Mouse (Mus musculus) midbrain, embryonic 14.5 days (tissue): Measurements from ENCODE around the gene Hes6. TPM values are rescaled to one million over a fixed set of nuclear protein-coding genes. Genes with fewer than 3 reads are reported as not detected.
A peak's percentile ranks its signal among the peaks of the same experiment; 100 is the strongest.

Experiments used
- ATAC-seq: fragments of 200-750 bp; cut with Nextera tagmentation; 2 replicates; pipeline ENCODE4 v1.8.0; 2017; ENCODE audit warnings: moderate number of reproducible peaks, moderate library complexity; ENCODE audit not compliant: low FRiP score, low TSS enrichment
- DNase-seq: peaks from one replicate; pipeline ENCODE4 v3.0.0-alpha.2; 2015
- H3K27ac ChIP-seq: fragments of 300-500 bp; sonication (generic); replicated peaks from 2 replicates; pipeline ENCODE4 v1.5.1; 2014; ENCODE audit warnings: mild to moderate bottlenecking, low read depth, low read length, moderate library complexity
- H3K27me3 ChIP-seq: fragments of 300-500 bp; sonication (generic); 2 replicates; pipeline ENCODE4 v1.6.1; 2014; ENCODE audit warnings: low read length, control low read depth, mixed read lengths; ENCODE audit not compliant: control insufficient read depth, insufficient read depth
- H3K36me3 ChIP-seq: fragments of 300-500 bp; sonication (generic); 2 replicates; pipeline ENCODE4 v1.6.1; 2014; ENCODE audit warnings: low read length, control low read depth; ENCODE audit not compliant: control insufficient read depth, insufficient read depth
- H3K4me1 ChIP-seq: fragments of 300-500 bp; sonication (generic); 2 replicates; pipeline ENCODE4 v1.6.1; 2014; ENCODE audit warnings: mild to moderate bottlenecking, antibody characterized with exemption, low read length, control low read depth; ENCODE audit not compliant: control insufficient read depth, insufficient read depth
- H3K4me2 ChIP-seq: fragments of 300-500 bp; sonication (generic); 2 replicates; pipeline ENCODE4 v1.6.1; 2014; ENCODE audit warnings: mild to moderate bottlenecking, low read length, moderate library complexity
- H3K4me3 ChIP-seq: fragments of 300-500 bp; sonication (generic); replicated peaks from 2 replicates; pipeline ENCODE4 v1.5.1; 2014; ENCODE audit warnings: low read depth, low read length
- H3K9ac ChIP-seq: fragments of 300-500 bp; sonication (generic); replicated peaks from 2 replicates; pipeline ENCODE4 v1.6.1; 2014; ENCODE audit warnings: mild to moderate bottlenecking, low read length, moderate library complexity
- H3K9me3 ChIP-seq: fragments of 300-500 bp; sonication (generic); 2 replicates; pipeline ENCODE4 v1.6.1; 2016; ENCODE audit warnings: low read length, control low read depth, mixed read lengths; ENCODE audit not compliant: control insufficient read depth
- WGBS: fragments of 180-500 bp; shearing (Covaris S2); extraction: QIAGEN DNeasy Blood & Tissue Kit; methylation state at CpG from one replicate; pipeline ENCODE4 v1.1.7; 2014; 5-methylcytosine and 5-hydroxymethylcytosine counted together
- polyA plus RNA-seq: library from polyadenylated mRNA; unstranded; fragments of >200 nt; fragmentation: Nextera tagmentation; extraction: Ambion mirVana; gene quantifications from 2 replicates; pipeline ENCODE4 v1.2.1, GENCODE M21; 2014

Hes6 gene
- polyA plus RNA-seq, 1 experiment from 2014 or later, result 214 TPM

GRCm38 (mm10) chr1:91435606-91436130 lies 21.8 kb upstream of the Hes6 start:
- Histone ChIP-seq H3K36me3 (peaks cover 39% of the 10 kb centered on the region), H3K27ac (no peak overlapping the region), H3K4me3 (no peak overlapping the region), H3K4me2 (no peak overlapping the region), H3K27me3 (no peaks in the 10 kb centered on the region), H3K4me1 (peaks cover 3% of the 10 kb centered on the region; the same call in 1 of the 2 replicates), H3K9ac (no peak overlapping the region), H3K9me3 (no peaks in the 10 kb centered on the region)
- WGBS, result 88% methylated on average over 13 of the region's 13 CpGs
- DNase-seq (no peak), ATAC-seq (no peak)

- DNase-seq, result no peak
- peaks cover 3% of the 10 kb centered on the region; the same call in 1 of the 2 replicates for H3K4me1 ChIP-seq
- H3K27ac ChIP-seq, result no peak overlapping the region
- peaks cover 36% of the 10 kb centered on the region; the same call in 1 of the 2 replicates for H3K36me3 ChIP-seq
- H3K4me2 ChIP-seq, result no peak overlapping the region
- H3K4me3 ChIP-seq, result no peak overlapping the region
- no peaks in the 10 kb centered on the region for H3K9me3 ChIP-seq
- ATAC-seq, result no peak
- no peaks in the 10 kb centered on the region for H3K27me3 ChIP-seq
- WGBS, result 90% methylated on average over 8 of the region's 8 CpGs
- H3K9ac ChIP-seq, result no peak overlapping the region
These were observed 21.1 kb upstream of the Hes6 start for GRCm38 (mm10) chr1:91434905-91435304.

GRCm38 (mm10) chr1:91430761-91431160 lies 16.9 kb upstream of the Hes6 start:
- 90% methylated on average over 7 of the region's 7 CpGs for WGBS
- no peaks in the 10 kb centered on the region for H3K4me1 ChIP-seq
- H3K4me3 ChIP-seq, result no peak overlapping the region
- no peak overlapping the region for H3K4me2 ChIP-seq
- ATAC-seq, result no peak
- no peaks in the 10 kb centered on the region for H3K9me3 ChIP-seq
- no peaks in the 10 kb centered on the region for H3K27me3 ChIP-seq
- no peak overlapping the region for H3K27ac ChIP-seq
- peaks cover 44% of the 10 kb centered on the region for H3K36me3 ChIP-seq
- no peak for DNase-seq
- no peak overlapping the region for H3K9ac ChIP-seq

GRCm38 (mm10) chr1:91429212-91429611 lies 15.4 kb upstream of the Hes6 start:
- H3K36me3 ChIP-seq, result peaks cover 44% of the 10 kb centered on the region
- H3K27ac ChIP-seq, result no peak overlapping the region
- no peak for ATAC-seq
- no peaks in the 10 kb centered on the region for H3K27me3 ChIP-seq
- DNase-seq, result no peak
- no peaks in the 10 kb centered on the region for H3K4me1 ChIP-seq
- H3K9me3 ChIP-seq, result no peaks in the 10 kb centered on the region
- 94% methylated on average over 10 of the region's 10 CpGs for WGBS
- no peak overlapping the region for H3K4me3 ChIP-seq
- no peak overlapping the region for H3K9ac ChIP-seq
- no peak overlapping the region for H3K4me2 ChIP-seq

- WGBS, result 39% methylated on average over 4 of the region's 4 CpGs
- no peaks in the 10 kb centered on the region for H3K4me1 ChIP-seq
- H3K27ac ChIP-seq, result no peak overlapping the region
- peaks cover 44% of the 10 kb centered on the region for H3K36me3 ChIP-seq
- ATAC-seq, result no peak; the same call in 1 of the 2 replicates
- H3K4me2 ChIP-seq, result no peak overlapping the region
- no peaks in the 10 kb centered on the region for H3K9me3 ChIP-seq
- H3K27me3 ChIP-seq, result no peaks in the 10 kb centered on the region
- H3K9ac ChIP-seq, result no peak overlapping the region
- H3K4me3 ChIP-seq, result no peak overlapping the region
- peak; percentile 91 for DNase-seq
These were observed 14.8 kb upstream of the Hes6 start for GRCm38 (mm10) chr1:91428614-91429013.

- H3K4me3 ChIP-seq, result no peak overlapping the region
- 88% methylated on average over 9 of the region's 9 CpGs for WGBS
- no peaks in the 10 kb centered on the region for H3K9me3 ChIP-seq
- H3K4me2 ChIP-seq, result no peak overlapping the region
- DNase-seq, result no peak
- no peaks in the 10 kb centered on the region for H3K4me1 ChIP-seq
- H3K27me3 ChIP-seq, result no peaks in the 10 kb centered on the region
- H3K9ac ChIP-seq, result no peak overlapping the region
- ATAC-seq, result no peak
- peaks cover 37% of the 10 kb centered on the region for H3K36me3 ChIP-seq
- H3K27ac ChIP-seq, result no peak overlapping the region
These were observed 12.6 kb upstream of the Hes6 start for GRCm38 (mm10) chr1:91426397-91426796.

GRCm38 (mm10) chr1:91420601-91421065 lies 6.8 kb upstream of the Hes6 start:
- Histone ChIP-seq H3K27me3 (no peaks in the 10 kb centered on the region), H3K4me1 (peaks cover 2% of the 10 kb centered on the region; the same call in 1 of the 2 replicates), H3K4me2 (no peak overlapping the region), H3K36me3 (peaks cover 25% of the 10 kb centered on the region), H3K27ac (no peak overlapping the region), H3K9me3 (no peaks in the 10 kb centered on the region), H3K4me3 (no peak overlapping the region), H3K9ac (no peak overlapping the region)
- no peak for DNase-seq
- no peak for ATAC-seq
- whole genome bisulfite sequencing, result 92% methylated on average over 8 of the region's 8 CpGs

GRCm38 (mm10) chr1:91419862-91420600 lies 6.2 kb upstream of the Hes6 start:
- peaks cover 8% of the 10 kb centered on the region for H3K4me1 ChIP-seq
- DNase-seq (no peak), ATAC-seq (no peak)
- 65% methylated on average over 10 of the region's 10 CpGs for WGBS
- H3K36me3 ChIP-seq, result peaks cover 25% of the 10 kb centered on the region
- no peak overlapping the region for H3K27ac ChIP-seq
- H3K4me2 ChIP-seq, result no peak overlapping the region
- H3K4me3 ChIP-seq, result no peak overlapping the region
- H3K9ac ChIP-seq, result no peak overlapping the region
- H3K27me3 ChIP-seq, result no peaks in the 10 kb centered on the region
- no peaks in the 10 kb centered on the region for H3K9me3 ChIP-seq

GRCm38 (mm10) chr1:91417991-91418390 lies 4.2 kb upstream of the Hes6 start:
- Histone ChIP-seq H3K4me1 (peaks cover 22% of the 10 kb centered on the region), H3K27ac (no peak overlapping the region), H3K4me3 (no peak overlapping the region), H3K9ac (no peak overlapping the region), H3K27me3 (no peaks in the 10 kb centered on the region), H3K9me3 (no peaks in the 10 kb centered on the region), H3K4me2 (no peak overlapping the region), H3K36me3 (peaks cover 25% of the 10 kb centered on the region)
- DNase-seq (no peak), ATAC-seq (no peak)
- 88% methylated on average over 1 of the region's 1 CpGs for WGBS
